Mouse (Mus musculus): ENCODE measurements at regions not wholly inside any gene's neighbourhood (a gene's known extent, or its start where the extent isn't known, plus 50 kb on each side); places are given as distances from the start of the nearest gene placed in this dataset.

- no peak for DNase-seq
Observed at GRCm38 (mm10) chr7:68945886-68946863, 197.1 kb upstream of the Arrdc4 start.

GRCm38 (mm10) chr7:68930627-68931334, 181.7 kb upstream of the Arrdc4 start:
- no peak for DNase-seq

- no peak for DNase-seq
Observed at GRCm38 (mm10) chr7:68929669-68930068, 180.6 kb upstream of the Arrdc4 start.

- no peak for DNase-seq
Observed at GRCm38 (mm10) chr7:68925640-68926039, 176.6 kb upstream of the Arrdc4 start.

- no peak for DNase-seq
Observed at GRCm38 (mm10) chr7:68918632-68919435, 169.8 kb upstream of the Arrdc4 start.

- no peak for DNase-seq
Observed at GRCm38 (mm10) chr7:68917876-68918200, 168.8 kb upstream of the Arrdc4 start.

- no peak for DNase-seq
Observed at GRCm38 (mm10) chr7:68917137-68917875, 168.3 kb upstream of the Arrdc4 start.

- DNase-seq: no peak
Observed at GRCm38 (mm10) chr7:68915976-68916375, 166.9 kb upstream of the Arrdc4 start.

GRCm38 (mm10) chr7:68914344-68914743, 165.3 kb upstream of the Arrdc4 start:
- DNase-seq: no peak

- no peak for DNase-seq
Observed at GRCm38 (mm10) chr7:68911989-68912655, 163.1 kb upstream of the Arrdc4 start.

GRCm38 (mm10) chr7:68911562-68911961, 162.5 kb upstream of the Arrdc4 start:
- no peak for DNase-seq

- no peak for DNase-seq
Observed at GRCm38 (mm10) chr7:68909694-68910093, 160.7 kb upstream of the Arrdc4 start.

GRCm38 (mm10) chr7:68908401-68908834, 159.4 kb upstream of the Arrdc4 start:
- no peak for DNase-seq

GRCm38 (mm10) chr7:68907867-68908266, 158.8 kb upstream of the Arrdc4 start:
- DNase-seq: no peak

GRCm38 (mm10) chr7:68906771-68907395, 157.8 kb upstream of the Arrdc4 start:
- no peak for DNase-seq

- DNase-seq: peak; percentile 9
Observed at GRCm38 (mm10) chr7:68905793-68906192, 156.8 kb upstream of the Arrdc4 start.

GRCm38 (mm10) chr7:68886173-68886572, 137.1 kb upstream of the Arrdc4 start:
- no peak for DNase-seq

GRCm38 (mm10) chr7:68873008-68873407, 124.0 kb upstream of the Arrdc4 start:
- no peak for DNase-seq

- no peak for DNase-seq
Observed at GRCm38 (mm10) chr7:68864322-68865031, 115.4 kb upstream of the Arrdc4 start.

- no peak for DNase-seq
Observed at GRCm38 (mm10) chr7:68858471-68859210, 109.6 kb upstream of the Arrdc4 start.
